Mouse (Mus musculus): Measurements from ENCODE around the gene Dennd4b. TPM values are rescaled to one million over a fixed set of nuclear protein-coding genes. Genes with fewer than 3 reads are reported as not detected.

Gene Dennd4b
- total and polyA plus RNA-seq, 2 experiments = 2.2 to 9.2 TPM

DNA sequence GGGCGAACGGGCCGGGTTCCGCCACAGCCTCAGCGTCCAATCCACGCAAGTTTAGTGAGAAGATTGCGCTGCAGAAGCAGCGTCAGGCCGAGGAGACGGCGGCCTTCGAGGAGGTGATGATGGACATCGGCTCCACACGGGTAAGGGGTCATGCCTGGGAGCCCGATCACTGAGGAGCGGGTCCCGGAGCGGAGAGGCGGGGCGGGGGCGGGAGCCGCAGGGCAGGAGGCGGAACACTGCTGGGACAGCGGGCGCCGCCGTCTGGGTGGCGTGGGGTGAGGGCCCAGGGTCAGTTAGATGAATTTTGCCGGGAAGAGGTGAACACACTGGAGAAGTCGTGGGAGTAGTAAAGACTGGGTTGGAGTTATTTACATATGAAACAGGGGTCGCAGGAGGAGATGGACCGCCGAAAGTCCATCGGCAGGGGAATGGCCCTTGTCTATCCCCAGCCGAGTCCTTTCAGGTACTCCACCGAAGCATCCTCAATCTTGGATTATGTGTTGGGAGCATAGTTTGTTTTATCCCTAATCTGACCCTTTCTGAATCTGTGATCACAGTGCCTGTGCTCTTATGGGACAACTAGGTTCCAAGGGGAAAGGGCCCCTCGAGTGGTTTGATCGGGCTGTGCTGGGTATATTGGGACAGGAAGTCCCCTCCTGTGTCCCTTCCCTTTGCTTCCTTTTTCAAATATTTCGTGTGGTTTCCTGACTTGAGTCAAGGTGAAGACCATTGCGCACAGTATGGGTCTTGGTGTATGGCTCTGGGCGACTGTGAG lies 10.4 kb upstream of the Dennd4b start:
- Histone ChIP-seq H3K4me3 (ENCODE audit: insufficient read depth, low read depth, low read length) (peak overlapping the region; percentile 92), H3K79me2 (ENCODE audit: control insufficient read depth, insufficient read depth, low read length) (peaks cover 33% of the 10 kb centered on the region; the same call in 1 of the 2 replicates), H3K9ac (ENCODE audit: low read depth, low read length) (peak overlapping the region; percentile 91), H3K27ac (replicated peaks; ENCODE audit: insufficient read depth, low read depth, low read length) (peak overlapping the region; percentile 93), H3K36me3 (ENCODE audit: control insufficient read depth, insufficient read depth, low read length) (peaks cover 13% of the 10 kb centered on the region), H3K4me1 (ENCODE audit: control insufficient read depth, insufficient read depth, low read length) (peaks cover 23% of the 10 kb centered on the region), H3K27me3 (ENCODE audit: control insufficient read depth, insufficient read depth, low read length) (no peaks in the 10 kb centered on the region)
- under 1% methylated on average over 41 of the region's 41 CpGs for WGBS
- no peak for TF ChIP-seq POLR2A (IDR thresholded peaks at IDR 0.05; ENCODE audit: extremely low read depth, insufficient read depth, low read length)
- no peak for TF ChIP-seq CTCF (IDR thresholded peaks at IDR 0.05; ENCODE audit: low read depth, low read length)
- DNase-seq (ENCODE audit: extremely low read depth, low read depth, low spot score) = peak; percentile 50

DNA sequence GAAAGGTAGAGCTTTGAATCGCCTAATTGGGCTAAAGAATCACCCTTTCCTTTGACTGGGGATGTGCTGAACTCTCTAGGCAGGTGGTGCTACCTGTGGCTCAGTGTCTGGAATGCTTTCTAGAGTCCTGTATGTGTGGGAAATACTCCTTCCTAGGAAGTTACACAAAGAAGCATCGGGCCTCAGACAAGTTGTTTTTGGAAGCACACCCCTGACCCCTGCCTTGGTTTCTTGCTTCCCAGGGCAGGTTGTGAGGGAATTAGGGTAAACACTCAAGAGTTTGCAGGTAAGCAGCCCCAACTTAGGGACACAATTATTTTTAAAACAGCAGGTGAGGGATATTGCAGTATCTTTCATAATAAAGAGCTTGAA lies 9.8 kb upstream of the Dennd4b start:
- H3K27me3 ChIP-seq (ENCODE audit: control insufficient read depth, insufficient read depth, low read length) = no peaks in the 10 kb centered on the region

DNA sequence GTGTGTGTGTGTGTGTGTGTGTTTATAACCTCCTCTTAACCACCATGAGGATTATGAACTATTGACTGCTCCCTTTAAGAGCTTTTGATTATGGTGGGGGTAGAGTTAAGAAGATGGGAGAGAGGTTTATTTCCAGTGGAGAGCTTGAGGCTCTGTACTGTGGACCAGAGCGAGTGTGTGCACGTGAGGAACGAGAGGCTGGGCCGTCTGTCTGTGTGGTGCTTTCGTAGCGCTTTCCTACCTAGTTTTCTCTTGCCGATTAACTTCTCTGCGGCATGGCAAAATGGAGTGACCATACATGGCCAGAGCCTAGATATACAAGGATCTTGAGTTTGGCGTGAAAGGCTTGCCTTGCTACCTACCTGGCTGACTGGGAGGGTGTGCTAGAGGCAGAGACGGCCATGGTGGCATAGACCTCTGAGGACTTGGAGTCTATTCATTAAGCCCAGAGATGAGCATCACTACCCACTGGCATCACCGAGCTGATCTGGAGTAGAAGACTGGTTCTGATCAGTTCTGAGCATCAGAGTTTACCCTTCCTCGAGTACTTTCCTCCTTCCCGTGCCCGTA lies 9.1 kb upstream of the Dennd4b start:
- TF ChIP-seq CTCF (IDR thresholded peaks at IDR 0.05; ENCODE audit: low read depth, low read length) (no peak), POLR2A (IDR thresholded peaks at IDR 0.05; ENCODE audit: extremely low read depth, insufficient read depth, low read length) (no peak)
- WGBS = 94% methylated on average over 14 of the region's 14 CpGs
- peaks cover 25% of the 10 kb centered on the region for H3K36me3 ChIP-seq (ENCODE audit: control insufficient read depth, insufficient read depth, low read length)
- H3K9ac ChIP-seq (ENCODE audit: low read depth, low read length) = no peak overlapping the region
- peaks cover 23% of the 10 kb centered on the region for H3K4me1 ChIP-seq (ENCODE audit: control insufficient read depth, insufficient read depth, low read length)
- no peaks in the 10 kb centered on the region for H3K27me3 ChIP-seq (ENCODE audit: control insufficient read depth, insufficient read depth, low read length)
- H3K27ac ChIP-seq (replicated peaks; ENCODE audit: insufficient read depth, low read depth, low read length) = no peak overlapping the region
- no peak overlapping the region for H3K4me3 ChIP-seq (ENCODE audit: insufficient read depth, low read depth, low read length)
- H3K79me2 ChIP-seq (ENCODE audit: control insufficient read depth, insufficient read depth, low read length) = peaks cover 33% of the 10 kb centered on the region; the same call in 1 of the 2 replicates
- DNase-seq (ENCODE audit: extremely low read depth, low read depth, low spot score) = no peak

More for the DNA sequence above, 9.8 kb upstream of the Dennd4b start:
- Histone ChIP-seq H3K36me3 (ENCODE audit: control insufficient read depth, insufficient read depth, low read length) (peaks cover 18% of the 10 kb centered on the region), H3K9ac (ENCODE audit: low read depth, low read length) (peak overlapping the region; percentile 91), H3K27ac (replicated peaks; ENCODE audit: insufficient read depth, low read depth, low read length) (peak overlapping the region; percentile 93), H3K4me1 (ENCODE audit: control insufficient read depth, insufficient read depth, low read length) (peaks cover 23% of the 10 kb centered on the region), H3K4me3 (ENCODE audit: insufficient read depth, low read depth, low read length) (peak overlapping the region; percentile 92), H3K79me2 (ENCODE audit: control insufficient read depth, insufficient read depth, low read length) (peaks cover 33% of the 10 kb centered on the region; the same call in 1 of the 2 replicates)
- WGBS = 3% methylated on average over 2 of the region's 2 CpGs
- TF ChIP-seq POLR2A (IDR thresholded peaks at IDR 0.05; ENCODE audit: extremely low read depth, insufficient read depth, low read length) = no peak
- TF ChIP-seq CTCF (IDR thresholded peaks at IDR 0.05; ENCODE audit: low read depth, low read length) = no peak
- no peak for DNase-seq (ENCODE audit: extremely low read depth, low read depth, low spot score)

DNA sequence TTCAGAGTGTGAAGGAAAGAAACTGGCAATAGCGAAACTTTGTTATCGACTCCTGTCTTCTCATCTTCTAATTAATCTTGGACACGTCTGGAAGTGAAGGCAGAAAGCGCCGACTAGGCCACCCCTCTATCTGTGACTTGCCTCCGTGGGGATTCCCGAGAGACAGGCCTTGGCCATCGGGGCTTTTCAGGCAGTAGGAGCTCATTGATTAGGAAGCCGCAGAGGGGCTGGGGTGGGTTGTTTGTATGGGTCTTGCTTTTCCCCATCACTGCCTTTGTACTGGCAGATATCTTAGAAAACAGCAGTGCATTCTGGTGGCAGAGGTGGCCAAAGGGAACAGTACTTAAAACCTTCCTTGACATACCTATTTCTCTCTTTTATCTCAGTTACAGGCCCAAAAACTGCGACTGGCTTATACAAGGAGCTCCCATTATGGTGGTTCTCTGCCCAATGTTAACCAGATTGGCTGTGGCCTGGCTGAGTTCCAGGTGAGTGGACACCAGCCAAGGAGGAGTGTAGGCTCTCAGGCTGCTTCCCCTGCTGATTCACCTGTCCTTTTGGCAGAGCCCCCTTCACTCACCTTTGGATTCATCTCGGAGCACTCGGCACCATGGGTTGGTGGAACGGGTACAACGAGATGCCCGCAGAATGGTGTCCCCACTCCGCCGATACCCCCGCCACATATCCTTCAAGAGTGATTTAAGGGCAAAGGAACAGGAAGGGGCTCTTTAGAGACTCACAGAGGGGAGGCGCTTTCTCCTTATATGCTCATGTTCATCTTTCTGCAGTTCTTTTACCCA lies 8.1 kb upstream of the Dennd4b start:
- TF ChIP-seq CTCF (IDR thresholded peaks at IDR 0.05; ENCODE audit: low read depth, low read length) = no peak
- TF ChIP-seq POLR2A (IDR thresholded peaks at IDR 0.05; ENCODE audit: extremely low read depth, insufficient read depth, low read length) = no peak
- WGBS = 85% methylated on average over 19 of the region's 19 CpGs
- peaks cover 27% of the 10 kb centered on the region for H3K36me3 ChIP-seq (ENCODE audit: control insufficient read depth, insufficient read depth, low read length)

DNA sequence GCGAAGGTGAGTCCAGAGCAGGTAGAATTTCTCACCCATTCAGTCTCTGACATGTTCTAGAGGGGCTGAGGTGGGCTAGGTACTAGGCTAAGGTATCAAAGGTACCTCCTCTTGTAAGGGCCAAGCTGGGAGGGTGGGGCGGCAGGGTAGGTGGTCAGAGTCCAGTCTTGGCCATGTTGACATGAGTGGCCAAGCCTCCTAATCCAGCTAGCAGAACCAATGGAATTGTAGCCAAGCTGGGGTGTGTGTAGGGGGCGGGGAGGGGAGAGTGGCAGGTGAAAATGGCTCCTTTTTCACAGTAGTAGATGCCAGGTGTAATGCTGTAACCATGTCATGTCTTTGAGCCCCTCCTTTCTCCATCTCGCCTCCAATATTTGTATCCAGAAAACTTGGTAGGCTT lies 6.5 kb upstream of the Dennd4b start:
- no peak for TF ChIP-seq CTCF (IDR thresholded peaks at IDR 0.05; ENCODE audit: low read depth, low read length)
- TF ChIP-seq POLR2A (IDR thresholded peaks at IDR 0.05; ENCODE audit: extremely low read depth, insufficient read depth, low read length) = no peak
- WGBS = 36% methylated on average over 4 of the region's 4 CpGs
- peak overlapping the region; percentile 84 for H3K27ac ChIP-seq (replicated peaks; ENCODE audit: insufficient read depth, low read depth, low read length)
- H3K4me3 ChIP-seq (ENCODE audit: insufficient read depth, low read depth, low read length) = no peak overlapping the region
- peaks cover 27% of the 10 kb centered on the region for H3K36me3 ChIP-seq (ENCODE audit: control insufficient read depth, insufficient read depth, low read length)
- H3K27me3 ChIP-seq (ENCODE audit: control insufficient read depth, insufficient read depth, low read length) = no peaks in the 10 kb centered on the region
- H3K79me2 ChIP-seq (ENCODE audit: control insufficient read depth, insufficient read depth, low read length) = peaks cover 33% of the 10 kb centered on the region; the same call in 1 of the 2 replicates
- DNase-seq (ENCODE audit: extremely low read depth, low read depth, low spot score) = peak; percentile 91
- no peak overlapping the region for H3K9ac ChIP-seq (ENCODE audit: low read depth, low read length)
- H3K4me1 ChIP-seq (ENCODE audit: control insufficient read depth, insufficient read depth, low read length) = peaks cover 23% of the 10 kb centered on the region

More for the DNA sequence above, 8.1 kb upstream of the Dennd4b start:
- Histone ChIP-seq H3K9ac (ENCODE audit: low read depth, low read length) (no peak overlapping the region), H3K4me3 (ENCODE audit: insufficient read depth, low read depth, low read length) (no peak overlapping the region), H3K27ac (replicated peaks; ENCODE audit: insufficient read depth, low read depth, low read length) (peak overlapping the region; percentile 84), H3K27me3 (ENCODE audit: control insufficient read depth, insufficient read depth, low read length) (no peaks in the 10 kb centered on the region), H3K4me1 (ENCODE audit: control insufficient read depth, insufficient read depth, low read length) (peaks cover 23% of the 10 kb centered on the region), H3K79me2 (ENCODE audit: control insufficient read depth, insufficient read depth, low read length) (peaks cover 33% of the 10 kb centered on the region; the same call in 1 of the 2 replicates)
- DNase-seq (ENCODE audit: extremely low read depth, low read depth, low spot score) = peak; percentile 28
